Mouse (Mus musculus): Measurements from ENCODE around the gene Mrgprb4.

Mrgprb4 gene

DNA sequence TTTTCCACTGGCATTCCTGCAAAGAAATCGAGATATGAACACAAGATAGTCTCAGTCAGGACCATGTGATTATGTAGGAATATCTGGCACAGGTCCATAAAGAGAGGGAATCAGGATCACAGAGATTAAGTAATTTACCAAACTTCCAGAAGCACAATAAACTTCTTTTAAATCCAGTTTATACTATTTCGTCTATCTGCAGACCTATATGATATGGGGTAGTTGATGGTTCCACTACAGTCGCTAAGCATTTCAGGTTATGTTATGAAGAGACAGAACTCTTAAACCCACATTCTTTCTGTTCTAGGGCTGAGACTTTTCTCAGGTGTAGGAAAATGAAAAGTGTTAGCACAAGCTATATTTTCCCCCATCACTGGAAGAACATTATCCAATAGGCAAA is at the start of gene Mrgprb4:
TSS of gene Mrgprb4 (minus strand) at position 101 of the 400 bp plus-strand sequence.
- DNase-seq (ENCODE audit: low read depth, low spot score), result no peak

GRCm38 (mm10) chr7:48226114-48226513 is 27.0 kb upstream of the Mrgprb4 start:
- DNase-seq (ENCODE audit: low read depth, low spot score), result no peak

DNA sequence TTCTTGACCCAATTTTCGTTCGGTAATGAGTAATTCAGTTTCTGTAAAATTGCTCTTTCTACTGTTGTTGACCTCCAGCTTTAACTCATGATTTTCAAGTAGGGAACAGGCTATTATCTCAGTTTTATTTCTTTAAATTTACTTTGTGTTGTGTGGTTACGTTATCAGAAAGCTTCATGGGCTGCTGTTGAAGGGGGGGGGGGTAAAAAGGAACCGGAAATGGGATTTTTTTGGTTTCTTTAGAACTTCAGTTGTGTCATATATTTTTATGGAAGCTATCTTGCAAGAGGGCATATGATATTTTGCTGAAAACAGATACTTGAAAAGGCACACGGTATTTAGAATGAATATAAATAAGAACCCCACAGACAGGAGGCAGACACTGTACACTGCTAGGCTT is 26.0 kb upstream of the Mrgprb4 start:
- DNase-seq (ENCODE audit: low read depth, low spot score), result no peak

DNA sequence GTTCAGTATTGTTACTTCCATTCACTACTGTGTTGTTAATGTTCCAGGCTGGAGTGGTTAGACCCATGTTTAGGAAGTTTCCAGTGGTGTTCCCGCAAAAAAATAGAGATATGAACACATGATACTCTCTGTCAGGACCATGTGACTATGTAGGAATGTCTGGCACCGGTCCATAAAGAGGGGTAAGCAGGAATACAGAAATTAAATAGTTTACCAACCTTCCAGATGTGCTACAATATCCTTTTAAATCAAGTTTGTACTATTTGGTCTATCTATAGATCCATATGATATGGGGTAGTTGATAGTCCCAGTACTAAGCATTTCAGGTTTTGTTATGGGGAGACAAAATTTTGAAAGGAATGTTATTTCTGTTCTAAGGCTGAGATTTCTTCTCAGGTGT is 30.2 kb downstream of the Mrgprb4 start, which contains the start of gene Mrgprb5:
TSS of gene Mrgprb5 (minus strand) at position 101 of the 400 bp plus-strand sequence.
- DNase-seq (ENCODE audit: low read depth, low spot score), result no peak

DNA sequence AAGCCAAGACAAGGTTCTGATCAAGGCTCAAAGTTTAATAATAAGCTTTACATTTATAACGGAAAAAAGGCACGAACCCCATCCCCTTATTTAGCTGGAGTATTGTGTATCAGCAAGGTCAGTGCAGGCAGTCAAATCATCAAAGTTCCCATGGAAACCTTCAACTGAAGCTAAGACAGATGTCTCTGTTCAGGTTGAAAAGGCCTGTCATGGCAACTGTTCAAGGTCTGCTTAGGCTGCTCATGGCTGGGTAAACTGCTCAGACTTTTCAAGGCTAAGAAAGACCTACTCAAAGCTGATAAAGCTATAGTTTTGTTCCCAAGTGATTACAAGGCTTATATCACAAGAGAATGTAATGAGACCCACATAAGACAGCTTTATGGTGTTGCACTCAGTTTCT is 31.6 kb downstream of the Mrgprb4 start:
- DNase-seq (ENCODE audit: low read depth, low spot score), result no peak
